Mouse (Mus musculus): ENCODE data around the gene Upp2. TPM values are rescaled to one million over a fixed set of nuclear protein-coding genes. Genes with fewer than 3 reads are reported as not detected.

The Upp2 gene
- polyA plus RNA-seq, 1 experiment from 2014 or later = 11.4 TPM

- Histone ChIP-seq H3K4me3 (no peak overlapping the region), H3K27me3 (no peaks in the 10 kb centered on the region), H3K36me3 (peaks cover 13% of the 10 kb centered on the region), H3K9ac (no peak overlapping the region), H3K9me3 (no peaks in the 10 kb centered on the region), H3K4me1 (peaks cover 78% of the 10 kb centered on the region), H3K27ac (peak overlapping the region; percentile 62), H3K4me2 (peak overlapping the region; percentile 7; the same call in 1 of the 2 replicates)
- ATAC-seq (ENCODE audit: insufficient number of reproducible peaks, insufficient read depth, low FRiP score, low TSS enrichment, low read depth) = peak; percentile 41; the same call in 1 of the 2 replicates
- 18% methylated on average over 7 of the region's 7 CpGs for WGBS
Observed at GRCm38 (mm10) chr2:58533521-58534001, 33.5 kb upstream of the Upp2 start.

GRCm38 (mm10) chr2:58534379-58534778 is 32.7 kb upstream of the Upp2 start:
- Histone ChIP-seq H3K4me2 (no peak overlapping the region), H3K27me3 (no peaks in the 10 kb centered on the region), H3K27ac (0 out of 2 replicates have a peak overlapping the region, but pooled peaks have one; percentile 62), H3K4me3 (no peak overlapping the region), H3K4me1 (peaks cover 82% of the 10 kb centered on the region), H3K9ac (no peak overlapping the region), H3K9me3 (no peaks in the 10 kb centered on the region), H3K36me3 (peaks cover 13% of the 10 kb centered on the region)
- no peak for ATAC-seq (ENCODE audit: insufficient number of reproducible peaks, insufficient read depth, low FRiP score, low TSS enrichment, low read depth)
- whole genome bisulfite sequencing = 57% methylated on average over 4 of the region's 4 CpGs

- Histone ChIP-seq H3K4me3 (no peak overlapping the region), H3K27me3 (no peaks in the 10 kb centered on the region), H3K9me3 (no peaks in the 10 kb centered on the region), H3K36me3 (peaks cover 13% of the 10 kb centered on the region), H3K9ac (no peak overlapping the region), H3K27ac (no peak overlapping the region), H3K4me2 (no peak overlapping the region), H3K4me1 (peaks cover 82% of the 10 kb centered on the region)
- ATAC-seq (ENCODE audit: insufficient number of reproducible peaks, insufficient read depth, low FRiP score, low TSS enrichment, low read depth) = no peak
- WGBS = 87% methylated on average over 8 of the region's 8 CpGs
Observed at GRCm38 (mm10) chr2:58535233-58535632, 31.9 kb upstream of the Upp2 start.

- Histone ChIP-seq H3K27ac (no peak overlapping the region), H3K36me3 (peaks cover 13% of the 10 kb centered on the region), H3K27me3 (no peaks in the 10 kb centered on the region), H3K4me3 (no peak overlapping the region), H3K9ac (no peak overlapping the region), H3K4me2 (no peak overlapping the region), H3K4me1 (peaks cover 75% of the 10 kb centered on the region), H3K9me3 (no peaks in the 10 kb centered on the region)
- 94% methylated on average over 3 of the region's 3 CpGs for WGBS
- no peak for ATAC-seq (ENCODE audit: insufficient number of reproducible peaks, insufficient read depth, low FRiP score, low TSS enrichment, low read depth)
Observed at GRCm38 (mm10) chr2:58536796-58537195, 30.3 kb upstream of the Upp2 start.

- no peaks in the 10 kb centered on the region for H3K9me3 ChIP-seq
- 79% methylated on average over 6 of the region's 6 CpGs for WGBS
- H3K36me3 ChIP-seq = peaks cover 13% of the 10 kb centered on the region
- H3K9ac ChIP-seq = no peak overlapping the region
- peaks cover 72% of the 10 kb centered on the region for H3K4me1 ChIP-seq
- no peak for ATAC-seq (ENCODE audit: insufficient number of reproducible peaks, insufficient read depth, low FRiP score, low TSS enrichment, low read depth)
- no peak overlapping the region for H3K4me3 ChIP-seq
- H3K4me2 ChIP-seq = no peak overlapping the region
- H3K27ac ChIP-seq = no peak overlapping the region
- H3K27me3 ChIP-seq = no peaks in the 10 kb centered on the region
Observed at GRCm38 (mm10) chr2:58538196-58538595, 28.9 kb upstream of the Upp2 start.

GRCm38 (mm10) chr2:58543252-58543651 is 23.8 kb upstream of the Upp2 start:
- 91% methylated on average over 5 of the region's 5 CpGs for WGBS
- H3K4me1 ChIP-seq = peaks cover 36% of the 10 kb centered on the region
- H3K9me3 ChIP-seq = no peaks in the 10 kb centered on the region

GRCm38 (mm10) chr2:58544368-58544767 is 22.7 kb upstream of the Upp2 start:
- no peak overlapping the region for H3K4me2 ChIP-seq
- no peaks in the 10 kb centered on the region for H3K36me3 ChIP-seq
- H3K4me1 ChIP-seq = peaks cover 27% of the 10 kb centered on the region
- no peak overlapping the region for H3K4me3 ChIP-seq
- no peak for ATAC-seq (ENCODE audit: insufficient number of reproducible peaks, insufficient read depth, low FRiP score, low TSS enrichment, low read depth)
- no peak overlapping the region for H3K9ac ChIP-seq
- H3K9me3 ChIP-seq = no peaks in the 10 kb centered on the region
- H3K27ac ChIP-seq = no peak overlapping the region
- no peaks in the 10 kb centered on the region for H3K27me3 ChIP-seq
- 89% methylated on average over 6 of the region's 6 CpGs for WGBS

More at GRCm38 (mm10) chr2:58543252-58543651, 23.8 kb upstream of the Upp2 start:
- Histone ChIP-seq H3K4me3 (no peak overlapping the region), H3K27ac (no peak overlapping the region), H3K36me3 (no peaks in the 10 kb centered on the region), H3K4me2 (no peak overlapping the region), H3K27me3 (no peaks in the 10 kb centered on the region), H3K9ac (no peak overlapping the region)
- no peak for ATAC-seq (ENCODE audit: insufficient number of reproducible peaks, insufficient read depth, low FRiP score, low TSS enrichment, low read depth)

GRCm38 (mm10) chr2:58546264-58546663 is 20.8 kb upstream of the Upp2 start:
- no peak overlapping the region for H3K4me2 ChIP-seq
- no peaks in the 10 kb centered on the region for H3K9me3 ChIP-seq
- no peak overlapping the region for H3K9ac ChIP-seq
- H3K27me3 ChIP-seq = no peaks in the 10 kb centered on the region
- 90% methylated on average over 7 of the region's 7 CpGs for WGBS
- peaks cover 27% of the 10 kb centered on the region for H3K4me1 ChIP-seq
- no peak overlapping the region for H3K27ac ChIP-seq
- H3K36me3 ChIP-seq = no peaks in the 10 kb centered on the region
- H3K4me3 ChIP-seq = no peak overlapping the region
- no peak for ATAC-seq (ENCODE audit: insufficient number of reproducible peaks, insufficient read depth, low FRiP score, low TSS enrichment, low read depth)

GRCm38 (mm10) chr2:58548943-58549342 is 18.2 kb upstream of the Upp2 start:
- no peaks in the 10 kb centered on the region for H3K36me3 ChIP-seq
- H3K9ac ChIP-seq = no peak overlapping the region
- ATAC-seq (ENCODE audit: insufficient number of reproducible peaks, insufficient read depth, low FRiP score, low TSS enrichment, low read depth) = no peak
- no peaks in the 10 kb centered on the region for H3K27me3 ChIP-seq
- no peak overlapping the region for H3K4me3 ChIP-seq
- no peak overlapping the region for H3K4me2 ChIP-seq
- H3K27ac ChIP-seq = no peak overlapping the region
- WGBS = 75% methylated on average over 7 of the region's 7 CpGs
- H3K9me3 ChIP-seq = no peaks in the 10 kb centered on the region
- peaks cover 40% of the 10 kb centered on the region for H3K4me1 ChIP-seq

- no peak overlapping the region for H3K4me3 ChIP-seq
- peaks cover 45% of the 10 kb centered on the region for H3K4me1 ChIP-seq
- no peak overlapping the region for H3K4me2 ChIP-seq
- H3K27ac ChIP-seq = no peak overlapping the region
- ATAC-seq (ENCODE audit: insufficient number of reproducible peaks, insufficient read depth, low FRiP score, low TSS enrichment, low read depth) = no peak
- no peaks in the 10 kb centered on the region for H3K27me3 ChIP-seq
- WGBS = 57% methylated on average over 6 of the region's 6 CpGs
- no peak overlapping the region for H3K9ac ChIP-seq
- no peaks in the 10 kb centered on the region for H3K9me3 ChIP-seq
- H3K36me3 ChIP-seq = no peaks in the 10 kb centered on the region
Observed at GRCm38 (mm10) chr2:58549960-58550359, 17.1 kb upstream of the Upp2 start.

GRCm38 (mm10) chr2:58550488-58550887 is 16.6 kb upstream of the Upp2 start:
- Histone ChIP-seq H3K4me2 (no peak overlapping the region), H3K9ac (no peak overlapping the region)

GRCm38 (mm10) chr2:58551866-58552265 is 15.2 kb upstream of the Upp2 start:
- H3K27ac ChIP-seq = no peak overlapping the region
- no peak overlapping the region for H3K4me2 ChIP-seq
- no peak overlapping the region for H3K9ac ChIP-seq
- 32% methylated on average over 6 of the region's 6 CpGs for WGBS
- no peak for ATAC-seq (ENCODE audit: insufficient number of reproducible peaks, insufficient read depth, low FRiP score, low TSS enrichment, low read depth)
- H3K9me3 ChIP-seq = no peaks in the 10 kb centered on the region
- H3K4me3 ChIP-seq = no peak overlapping the region
- no peaks in the 10 kb centered on the region for H3K27me3 ChIP-seq
- H3K4me1 ChIP-seq = peaks cover 57% of the 10 kb centered on the region
- no peaks in the 10 kb centered on the region for H3K36me3 ChIP-seq

More at GRCm38 (mm10) chr2:58550488-58550887, 16.6 kb upstream of the Upp2 start:
- Histone ChIP-seq H3K4me3 (no peak overlapping the region), H3K9me3 (no peaks in the 10 kb centered on the region), H3K36me3 (no peaks in the 10 kb centered on the region), H3K4me1 (peaks cover 49% of the 10 kb centered on the region), H3K27ac (no peak overlapping the region), H3K27me3 (no peaks in the 10 kb centered on the region)
- ATAC-seq (ENCODE audit: insufficient number of reproducible peaks, insufficient read depth, low FRiP score, low TSS enrichment, low read depth) = no peak
- 56% methylated on average over 9 of the region's 9 CpGs for WGBS

Data from embryonic facial prominence, embryonic 13.5 days (tissue).